Mouse (Mus musculus) forebrain, embryonic 15.5 days (tissue): ENCODE measurements around the gene Gatm. TPM values are rescaled to one million over a fixed set of nuclear protein-coding genes. Genes with fewer than 3 reads are reported as not detected.

Experiments
- ATAC-seq: fragments of 200-750 bp; cut with Nextera tagmentation; replicated peaks from 2 replicates; pipeline ENCODE4 v1.8.0; 2017; ENCODE audit warnings: mild to moderate bottlenecking, moderate TSS enrichment, moderate library complexity
- H3K27ac ChIP-seq: fragments of 300-500 bp; sonication (generic); replicated peaks from 2 replicates; pipeline ENCODE4 v1.5.1; 2015; ENCODE audit warnings: mild to moderate bottlenecking, inconsistent platforms
- H3K27me3 ChIP-seq: fragments of 300-500 bp; sonication (generic); 2 replicates; pipeline ENCODE4 v1.6.1; 2015; ENCODE audit warnings: inconsistent platforms
- H3K36me3 ChIP-seq: fragments of 300-500 bp; sonication (generic); 2 replicates; pipeline ENCODE4 v1.6.1; 2015; ENCODE audit warnings: mild to moderate bottlenecking, inconsistent platforms
- H3K4me1 ChIP-seq: fragments of 300-500 bp; sonication (generic); 2 replicates; pipeline ENCODE4 v1.6.1; 2015; ENCODE audit warnings: inconsistent platforms
- H3K4me2 ChIP-seq: fragments of 300-500 bp; sonication (generic); replicated peaks from 2 replicates; pipeline ENCODE4 v1.6.1; 2015; ENCODE audit warnings: mild to moderate bottlenecking, inconsistent platforms
- H3K4me3 ChIP-seq: fragments of 300-500 bp; sonication (generic); 2 replicates; pipeline ENCODE4 v1.5.1; 2015; ENCODE audit warnings: mild to moderate bottlenecking, inconsistent platforms
- H3K9ac ChIP-seq: fragments of 300-500 bp; sonication (generic); replicated peaks from 2 replicates; pipeline ENCODE4 v1.6.1; 2015; ENCODE audit warnings: mild to moderate bottlenecking, inconsistent platforms
- H3K9me3 ChIP-seq: fragments of 300-500 bp; sonication (generic); 2 replicates; pipeline ENCODE4 v1.6.1; 2016; ENCODE audit warnings: inconsistent platforms
- WGBS: fragments of 180-500 bp; shearing (Covaris S2); methylation state at CpG from one replicate; pipeline ENCODE4 v1.1.7; 2015; ENCODE audit warnings: mixed read lengths; 5-methylcytosine and 5-hydroxymethylcytosine counted together
- polyA plus RNA-seq: library from polyadenylated mRNA; unstranded; fragments of >200 nt; fragmentation: Nextera tagmentation; extraction: Ambion mirVana; gene quantifications from 2 replicates; pipeline ENCODE4 v1.2.1, GENCODE M21; 2015

Gene Gatm
- 22.8 and 24.2 TPM in 2 replicates for polyA plus RNA-seq

GRCm38 (mm10) chr2:122610746-122611653, at the start of gene Gatm:
TSS of gene Gatm (minus strand) at chr2:122611303.
- H3K27ac ChIP-seq = no peak within 1 kb of the TSS
- whole genome bisulfite sequencing = 3% methylated on average over 48 of the region's 48 CpGs

DNA sequence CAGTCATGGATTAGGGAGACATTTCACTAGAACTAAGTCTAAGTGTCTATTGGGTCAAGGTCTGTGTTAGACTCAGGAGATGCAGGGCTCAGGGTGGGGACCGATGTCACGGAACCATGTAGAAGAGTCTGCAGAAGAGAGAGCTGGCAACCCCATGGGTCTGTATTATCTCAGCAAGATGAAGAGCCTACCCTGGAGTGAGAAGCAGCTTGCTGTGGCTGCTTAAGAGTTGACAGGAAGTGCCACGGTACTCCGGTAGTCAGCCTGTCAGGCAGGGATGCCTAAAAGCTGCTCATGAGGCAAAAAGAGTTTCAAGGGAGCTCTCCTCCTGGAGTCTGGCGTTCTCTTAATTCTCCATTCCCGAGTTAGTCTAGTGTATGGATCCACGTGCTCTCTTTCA, 48.7 kb upstream of the Gatm start:
- Histone ChIP-seq H3K9me3 (no peaks in the 10 kb centered on the region), H3K4me1 (no peaks in the 10 kb centered on the region), H3K27ac (no peak overlapping the region), H3K4me3 (no peak overlapping the region), H3K27me3 (no peaks in the 10 kb centered on the region), H3K9ac (no peak overlapping the region), H3K4me2 (no peak overlapping the region), H3K36me3 (no peaks in the 10 kb centered on the region)
- no peak for ATAC-seq
- 90% methylated on average over 7 of the region's 7 CpGs for WGBS

More at GRCm38 (mm10) chr2:122610746-122611653, at the start of gene Gatm:
- no peaks in the 10 kb centered on the region for H3K9me3 ChIP-seq
- H3K36me3 ChIP-seq = no peaks in the 10 kb centered on the region
- no peaks in the 10 kb centered on the region for H3K27me3 ChIP-seq
- peak within 1 kb of the TSS; percentile 69 for H3K4me3 ChIP-seq
- ATAC-seq = peak; percentile 98
- peak within 1 kb of the TSS; percentile 84 for H3K9ac ChIP-seq
- H3K4me2 ChIP-seq = peak within 1 kb of the TSS; percentile 93
- peaks cover 7% of the 10 kb centered on the region for H3K4me1 ChIP-seq

DNA sequence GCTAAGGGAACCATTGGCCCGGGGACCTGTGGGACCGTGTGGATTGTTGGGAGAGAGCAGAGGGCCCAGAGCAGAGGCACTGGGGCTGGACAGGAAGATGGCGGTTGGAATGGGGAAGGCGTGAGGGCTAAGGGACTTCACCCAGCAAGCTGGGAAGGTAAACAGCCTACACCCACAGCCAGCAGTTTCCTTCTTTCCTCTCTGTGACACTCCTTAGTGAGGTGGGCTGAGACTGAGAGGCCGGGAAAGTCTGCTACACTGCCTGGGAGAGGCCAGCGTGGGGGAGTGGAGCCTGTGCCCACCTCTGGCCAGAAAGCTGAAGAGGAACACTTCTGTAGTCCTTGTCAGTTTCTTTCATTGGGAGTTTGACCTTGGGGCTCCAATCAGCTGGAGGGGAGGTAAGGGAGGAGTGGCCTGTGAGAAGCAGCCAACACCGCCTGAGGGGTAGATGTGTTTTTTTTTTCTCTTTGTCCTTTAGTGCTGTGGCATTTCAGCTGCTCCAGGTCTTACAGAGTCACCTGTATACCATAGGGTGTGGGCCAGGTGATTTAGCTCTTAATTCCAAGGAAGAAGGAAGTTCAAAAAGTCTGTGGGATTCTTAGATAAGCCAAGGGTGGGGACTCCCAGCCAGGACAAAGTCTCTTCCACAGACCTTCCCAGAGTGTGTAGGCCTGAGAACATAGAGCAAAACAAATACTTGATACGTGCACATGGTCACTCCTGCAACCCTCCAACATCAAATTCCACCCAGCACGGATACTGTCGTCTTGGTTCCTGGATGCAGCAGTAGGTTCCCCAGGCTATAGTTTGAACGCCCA, 46.8 kb upstream of the Gatm start:
- Histone ChIP-seq H3K4me2 (no peak overlapping the region), H3K4me3 (no peak overlapping the region), H3K27ac (no peak overlapping the region), H3K27me3 (no peaks in the 10 kb centered on the region), H3K4me1 (no peaks in the 10 kb centered on the region), H3K9me3 (no peaks in the 10 kb centered on the region), H3K36me3 (no peaks in the 10 kb centered on the region), H3K9ac (no peak overlapping the region)
- ATAC-seq = no peak
- WGBS = 89% methylated on average over 11 of the region's 11 CpGs

DNA sequence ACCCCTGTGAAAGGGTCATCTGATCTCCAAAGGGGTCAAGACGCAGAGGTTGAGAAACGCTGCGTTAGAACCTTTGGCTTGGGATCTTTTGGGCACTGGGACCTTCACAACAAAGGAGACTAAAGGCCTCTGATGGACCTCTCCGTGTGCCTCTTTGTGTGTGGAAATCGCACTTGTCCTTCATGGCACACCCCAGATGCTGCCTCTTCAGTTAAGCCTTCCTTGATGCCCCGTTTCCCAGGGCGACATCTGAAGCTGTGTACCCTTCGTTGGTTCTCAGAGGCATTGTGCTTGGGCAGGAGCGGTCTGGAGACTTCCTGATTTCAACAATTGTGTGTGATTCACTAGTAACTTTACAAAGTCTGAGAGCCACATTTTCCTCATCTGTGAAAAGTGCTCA, 45.7 kb upstream of the Gatm start:
- H3K4me1 ChIP-seq = no peaks in the 10 kb centered on the region
- ATAC-seq = no peak
- H3K27ac ChIP-seq = no peak overlapping the region
- no peaks in the 10 kb centered on the region for H3K36me3 ChIP-seq
- H3K9me3 ChIP-seq = no peaks in the 10 kb centered on the region
- H3K4me2 ChIP-seq = no peak overlapping the region
- no peak overlapping the region for H3K9ac ChIP-seq
- WGBS = 77% methylated on average over 9 of the region's 9 CpGs
- no peak overlapping the region for H3K4me3 ChIP-seq
- no peaks in the 10 kb centered on the region for H3K27me3 ChIP-seq

GRCm38 (mm10) chr2:122656052-122656451, 44.9 kb upstream of the Gatm start:
- Histone ChIP-seq H3K9ac (no peak overlapping the region), H3K36me3 (no peaks in the 10 kb centered on the region), H3K9me3 (no peaks in the 10 kb centered on the region), H3K4me3 (no peak overlapping the region), H3K4me1 (no peaks in the 10 kb centered on the region), H3K4me2 (no peak overlapping the region), H3K27me3 (no peaks in the 10 kb centered on the region), H3K27ac (no peak overlapping the region)
- ATAC-seq = no peak
- WGBS = 64% methylated on average over 2 of the region's 2 CpGs

GRCm38 (mm10) chr2:122652096-122653084, 41.3 kb upstream of the Gatm start:
- Histone ChIP-seq H3K36me3 (no peaks in the 10 kb centered on the region), H3K9me3 (no peaks in the 10 kb centered on the region), H3K9ac (no peak overlapping the region), H3K4me2 (no peak overlapping the region), H3K4me1 (no peaks in the 10 kb centered on the region), H3K4me3 (no peak overlapping the region), H3K27ac (no peak overlapping the region), H3K27me3 (no peaks in the 10 kb centered on the region)
- WGBS = 82% methylated on average over 17 of the region's 17 CpGs
- ATAC-seq = no peak

DNA sequence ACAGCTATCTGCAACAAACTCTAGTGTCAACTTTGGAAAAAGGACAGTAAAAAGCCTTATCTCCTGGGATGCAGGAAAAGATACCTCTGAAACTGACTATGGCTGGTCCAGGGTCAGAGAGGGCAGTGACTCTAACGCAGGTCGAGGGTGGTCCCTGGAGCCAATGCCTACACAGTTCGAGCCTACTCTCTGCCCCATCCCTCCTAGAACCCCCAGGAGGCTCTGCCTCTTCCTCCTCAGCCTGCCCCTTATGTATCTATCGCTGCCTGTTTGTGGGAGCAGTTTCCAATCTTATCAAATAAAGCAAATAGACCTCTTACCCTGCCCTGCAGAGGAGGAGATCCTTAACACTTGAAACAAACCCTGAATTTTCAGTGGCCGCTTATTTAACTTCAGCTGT, 27.6 kb upstream of the Gatm start:
- peaks cover 9% of the 10 kb centered on the region; the same call in 1 of the 2 replicates for H3K27me3 ChIP-seq
- peaks cover 6% of the 10 kb centered on the region for H3K4me1 ChIP-seq
- H3K27ac ChIP-seq = no peak overlapping the region
- WGBS = 51% methylated on average over 5 of the region's 5 CpGs
- no peak overlapping the region for H3K4me2 ChIP-seq
- no peak overlapping the region for H3K9ac ChIP-seq
- ATAC-seq = no peak
- no peaks in the 10 kb centered on the region for H3K36me3 ChIP-seq
- H3K9me3 ChIP-seq = no peaks in the 10 kb centered on the region
- no peak overlapping the region for H3K4me3 ChIP-seq

DNA sequence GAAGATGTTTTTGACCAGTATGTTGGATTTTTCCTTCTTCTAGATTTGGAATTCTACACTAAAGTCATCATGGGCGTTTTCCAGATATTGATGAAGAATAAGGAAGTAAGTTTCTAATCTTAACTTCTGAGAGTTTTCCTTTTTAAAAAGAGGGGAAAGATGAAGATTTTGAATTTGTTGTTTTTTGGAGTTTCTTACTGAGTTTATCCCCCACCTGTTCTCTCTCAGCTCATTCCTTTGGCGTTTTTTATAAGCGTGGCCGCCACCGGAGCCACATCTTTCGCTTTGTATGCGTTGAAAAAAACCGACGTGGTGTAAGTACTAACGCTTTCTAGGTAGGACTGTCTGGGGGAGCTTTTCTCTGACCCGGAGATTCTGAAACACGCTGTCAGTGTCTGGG, 26.9 kb upstream of the Gatm start:
- Histone ChIP-seq H3K27me3 (peaks cover 9% of the 10 kb centered on the region; the same call in 1 of the 2 replicates), H3K36me3 (peaks cover 6% of the 10 kb centered on the region), H3K4me1 (peaks cover 6% of the 10 kb centered on the region), H3K27ac (no peak overlapping the region), H3K4me2 (peak overlapping the region; percentile 61), H3K9ac (peak overlapping the region; percentile 39), H3K4me3 (peak overlapping the region; percentile 41), H3K9me3 (no peaks in the 10 kb centered on the region)
- WGBS = 32% methylated on average over 12 of the region's 12 CpGs
- no peak for ATAC-seq

GRCm38 (mm10) chr2:122637526-122637997, 26.5 kb upstream of the Gatm start:
- peak overlapping the region; percentile 61 for H3K4me2 ChIP-seq
- WGBS = under 1% methylated on average over 36 of the region's 36 CpGs
- ATAC-seq = peak; percentile 67
- H3K27ac ChIP-seq = no peak overlapping the region
- peak overlapping the region; percentile 41 for H3K4me3 ChIP-seq
- H3K27me3 ChIP-seq = peaks cover 9% of the 10 kb centered on the region; the same call in 1 of the 2 replicates
- H3K9me3 ChIP-seq = no peaks in the 10 kb centered on the region
- peaks cover 9% of the 10 kb centered on the region for H3K36me3 ChIP-seq
- peaks cover 6% of the 10 kb centered on the region for H3K4me1 ChIP-seq
- H3K9ac ChIP-seq = peak overlapping the region; percentile 39

DNA sequence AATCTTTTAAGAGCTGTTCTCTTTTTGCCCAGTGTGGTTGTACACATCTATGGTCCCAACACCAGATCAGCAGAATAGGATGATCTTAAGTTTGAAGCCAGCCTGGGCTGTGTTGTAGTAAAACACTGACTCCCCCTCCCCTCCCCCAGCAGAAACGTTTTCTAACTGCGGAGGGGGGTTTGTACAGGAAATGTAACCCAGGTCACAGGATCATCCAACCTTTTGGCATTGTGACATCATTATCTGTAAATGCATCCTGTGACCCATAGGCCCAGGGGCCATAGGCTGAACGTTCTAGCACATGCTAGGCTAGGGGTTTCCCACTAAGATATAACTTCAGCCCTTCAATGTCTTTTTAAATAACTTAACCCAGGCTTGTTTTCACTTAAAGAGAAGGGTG, 25.6 kb upstream of the Gatm start, which contains the start of gene AA467197:
TSS of gene AA467197 (plus strand) at position 301 of the 400 bp plus-strand sequence.
- H3K27ac ChIP-seq = no peak within 1 kb of the TSS
- peaks cover 9% of the 10 kb centered on the region; the same call in 1 of the 2 replicates for H3K27me3 ChIP-seq
- H3K4me1 ChIP-seq = peaks cover 15% of the 10 kb centered on the region
- H3K4me3 ChIP-seq = peak within 1 kb of the TSS; percentile 41
- H3K9ac ChIP-seq = peak within 1 kb of the TSS; percentile 39
- no peak for ATAC-seq
- no peaks in the 10 kb centered on the region for H3K9me3 ChIP-seq
- peak within 1 kb of the TSS; percentile 61 for H3K4me2 ChIP-seq
- H3K36me3 ChIP-seq = peaks cover 12% of the 10 kb centered on the region
- WGBS = 81% methylated on average over 3 of the region's 3 CpGs

DNA sequence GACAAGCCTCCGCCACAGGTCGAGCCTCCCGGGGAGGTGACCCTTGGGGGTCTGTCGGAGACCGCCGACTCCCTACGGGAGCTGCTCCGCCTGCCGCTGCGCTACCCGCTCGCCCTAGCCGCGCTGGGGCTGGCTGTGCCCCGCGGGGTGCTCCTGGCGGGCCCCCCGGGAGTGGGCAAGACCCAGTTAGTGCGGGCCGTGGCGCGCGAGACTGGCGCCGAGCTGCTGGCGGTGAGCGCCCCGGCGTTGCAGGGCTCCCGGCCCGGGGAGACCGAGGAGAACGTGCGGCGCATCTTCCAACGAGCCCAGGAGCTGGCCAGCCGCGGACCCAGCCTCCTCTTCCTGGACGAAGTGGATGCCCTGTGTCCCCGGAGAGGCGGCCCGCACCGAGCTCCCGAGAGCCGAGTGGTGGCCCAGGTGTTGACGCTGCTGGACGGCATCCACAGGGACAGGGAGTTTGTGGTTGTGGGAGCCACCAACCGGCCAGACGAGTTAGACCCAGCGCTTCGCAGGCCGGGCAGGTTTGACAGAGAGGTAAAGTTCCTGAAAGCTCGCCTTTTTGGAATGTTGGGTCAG, 20.2 kb upstream of the Gatm start:
- peak overlapping the region; percentile 77; the same call in 1 of the 2 replicates for H3K27ac ChIP-seq
- peak overlapping the region; percentile 98 for H3K4me2 ChIP-seq
- H3K36me3 ChIP-seq = peaks cover 12% of the 10 kb centered on the region
- peak; percentile 12 for ATAC-seq
- H3K9me3 ChIP-seq = no peaks in the 10 kb centered on the region
- peak overlapping the region; percentile 84 for H3K4me3 ChIP-seq
- H3K4me1 ChIP-seq = peaks cover 19% of the 10 kb centered on the region
- H3K9ac ChIP-seq = peak overlapping the region; percentile 80
- under 1% methylated on average over 49 of the region's 53 CpGs for WGBS
- no peaks in the 10 kb centered on the region for H3K27me3 ChIP-seq
